Mouse (Mus musculus): ENCODE measurements around the gene 4930415L06Rik. TPM values are rescaled to one million over a fixed set of nuclear protein-coding genes. Genes with fewer than 3 reads are reported as not detected.

Gene 4930415L06Rik
- not detected for total RNA-seq (2021)
- long read RNA-seq, experiment 1, result 0 reads
- long read RNA-seq, experiment 2, result 0 reads

GRCm38 (mm10) chrX:89932752-89933151, at the start of gene 4930415L06Rik:
Gene 4930415L06Rik (minus strand): TSS chrX:89932852.
- DNase-seq, result no peak

- peak; percentile 1 for DNase-seq
Observed at GRCm38 (mm10) chrX:89978621-89979020, 46.0 kb upstream of the 4930415L06Rik start.

DNA sequence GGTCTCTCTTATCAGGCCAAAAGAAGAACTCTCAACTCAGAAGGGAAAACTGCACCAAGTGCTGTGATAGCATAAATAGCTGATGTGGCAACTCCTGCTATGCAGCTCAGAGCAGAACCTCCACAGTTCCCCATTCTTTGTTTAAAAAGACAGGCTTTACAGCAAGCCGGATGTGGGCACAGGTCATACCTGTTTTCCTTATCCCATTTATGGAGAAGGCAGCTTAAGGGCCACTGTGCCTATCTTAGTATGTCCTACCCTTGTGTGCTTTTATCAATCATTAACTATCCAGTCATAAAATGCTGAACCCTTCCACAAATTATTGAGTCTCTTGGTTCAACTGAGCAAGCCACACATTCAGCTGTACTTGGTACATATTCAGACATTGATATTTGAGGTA, 27.8 kb downstream of the 4930415L06Rik start:
- no peak for DNase-seq

Other genes starting within 250 kb of the 4930415L06Rik start
- gene 4932429P05Rik, start 180.6 kb downstream of the 4930415L06Rik start, total RNA-seq (2021), result not detected